Mouse (Mus musculus): Measurements from ENCODE around the gene Sesn1. TPM values are rescaled to one million over a fixed set of nuclear protein-coding genes. Genes with fewer than 3 reads are reported as not detected.
A peak's percentile ranks its signal among the peaks of the same experiment; 100 is the strongest.

Sesn1 gene
- 20.7 and 55.4 TPM in 2 replicates for polyA plus RNA-seq (2012; rRNA removed)

GRCm38 (mm10) chr10:41809771-41810563, at the start of gene Sesn1, which contains the start of gene Cep57l1:
Sesn1 (plus strand) TSS chr10:41809935.
Cep57l1 (minus strand) TSS chr10:41809871.
- WGBS: under 1% methylated on average over 69 of the region's 69 CpGs

GRCm38 (mm10) chr10:41760866-41761265, 48.9 kb upstream of the Sesn1 start:
- no peaks in the 10 kb centered on the region for H3K36me3 ChIP-seq (ENCODE audit: control insufficient read depth, insufficient read depth, low read length)
- no peak overlapping the region for H3K27ac ChIP-seq (ENCODE audit: insufficient read depth, low read depth, low read length)
- no peak for TF ChIP-seq CTCF (IDR thresholded peaks at IDR 0.05; ENCODE audit: extremely low read depth, insufficient read length, insufficient replicate concordance, low read depth, low read length)
- TF ChIP-seq POLR2A (IDR thresholded peaks at IDR 0.05; ENCODE audit: low read depth, low read length): no peak
- no peaks in the 10 kb centered on the region for H3K4me1 ChIP-seq (ENCODE audit: control insufficient read depth, insufficient read depth, insufficient read length, low read length)
- no peak overlapping the region for H3K4me3 ChIP-seq (ENCODE audit: low read depth, low read length)
- WGBS: 85% methylated on average over 3 of the region's 3 CpGs
- H3K27me3 ChIP-seq (ENCODE audit: control insufficient read depth, insufficient read depth, low read length): no peaks in the 10 kb centered on the region

More at GRCm38 (mm10) chr10:41809771-41810563, at the start of gene Sesn1, which contains the start of gene Cep57l1:
- peak within 1 kb of the TSS; percentile 95 for H3K27ac ChIP-seq (ENCODE audit: insufficient read depth, low read depth, low read length)
- peaks cover 8% of the 10 kb centered on the region; the same call in 1 of the 2 replicates for H3K4me1 ChIP-seq (ENCODE audit: control insufficient read depth, insufficient read depth, insufficient read length, low read length)
- H3K27me3 ChIP-seq (ENCODE audit: control insufficient read depth, insufficient read depth, low read length): no peaks in the 10 kb centered on the region
- H3K4me3 ChIP-seq (ENCODE audit: low read depth, low read length): peak within 1 kb of the TSS; percentile 80
- no peaks in the 10 kb centered on the region for H3K36me3 ChIP-seq (ENCODE audit: control insufficient read depth, insufficient read depth, low read length)
- TF ChIP-seq POLR2A (IDR thresholded peaks at IDR 0.05; ENCODE audit: low read depth, low read length) (peak; percentile 39; the same call in 1 of the 2 replicates), CTCF (IDR thresholded peaks at IDR 0.05; ENCODE audit: extremely low read depth, insufficient read length, insufficient replicate concordance, low read depth, low read length) (0 out of 2 replicates have a peak, but pooled peaks have one; percentile 2)

GRCm38 (mm10) chr10:41763741-41764385, 45.9 kb upstream of the Sesn1 start:
- H3K4me1 ChIP-seq (ENCODE audit: control insufficient read depth, insufficient read depth, insufficient read length, low read length): peaks cover 2% of the 10 kb centered on the region; the same call in 1 of the 2 replicates
- 79% methylated on average over 3 of the region's 3 CpGs for WGBS
- no peak overlapping the region for H3K4me3 ChIP-seq (ENCODE audit: low read depth, low read length)
- no peaks in the 10 kb centered on the region for H3K27me3 ChIP-seq (ENCODE audit: control insufficient read depth, insufficient read depth, low read length)
- no peak for TF ChIP-seq POLR2A (IDR thresholded peaks at IDR 0.05; ENCODE audit: low read depth, low read length)
- TF ChIP-seq CTCF (IDR thresholded peaks at IDR 0.05; ENCODE audit: extremely low read depth, insufficient read length, insufficient replicate concordance, low read depth, low read length): no peak
- H3K27ac ChIP-seq (ENCODE audit: insufficient read depth, low read depth, low read length): no peak overlapping the region
- no peaks in the 10 kb centered on the region for H3K36me3 ChIP-seq (ENCODE audit: control insufficient read depth, insufficient read depth, low read length)

- Histone ChIP-seq H3K27ac (ENCODE audit: insufficient read depth, low read depth, low read length) (no peak overlapping the region), H3K36me3 (ENCODE audit: control insufficient read depth, insufficient read depth, low read length) (no peaks in the 10 kb centered on the region), H3K27me3 (ENCODE audit: control insufficient read depth, insufficient read depth, low read length) (no peaks in the 10 kb centered on the region), H3K4me3 (ENCODE audit: low read depth, low read length) (no peak overlapping the region), H3K4me1 (ENCODE audit: control insufficient read depth, insufficient read depth, insufficient read length, low read length) (peaks cover 2% of the 10 kb centered on the region; the same call in 1 of the 2 replicates)
- no peak for TF ChIP-seq POLR2A (IDR thresholded peaks at IDR 0.05; ENCODE audit: low read depth, low read length)
- TF ChIP-seq CTCF (IDR thresholded peaks at IDR 0.05; ENCODE audit: extremely low read depth, insufficient read length, insufficient replicate concordance, low read depth, low read length): no peak
- 95% methylated on average over 4 of the region's 4 CpGs for WGBS
Measured at GRCm38 (mm10) chr10:41765586-41765985, 44.1 kb upstream of the Sesn1 start.

DNA sequence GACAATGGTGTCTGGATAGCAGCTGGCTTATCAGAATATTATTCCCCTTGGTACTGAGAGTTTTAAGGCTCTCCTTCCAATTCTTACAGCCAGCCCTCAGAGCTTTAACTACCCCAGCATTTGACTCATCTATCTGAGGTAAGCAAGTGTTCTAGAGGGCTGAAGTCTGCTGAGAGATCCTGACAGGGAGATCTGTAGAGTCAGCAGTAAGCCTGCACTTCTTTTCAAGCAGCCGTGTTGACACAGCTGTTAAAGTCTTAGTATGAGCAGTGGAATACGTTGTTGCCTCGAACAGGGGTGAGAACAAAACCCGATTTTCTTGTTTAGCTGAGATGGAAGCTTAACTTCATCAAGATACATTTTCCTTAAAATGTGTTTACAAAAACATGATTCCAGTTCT, 43.5 kb upstream of the Sesn1 start:
- no peak overlapping the region for H3K27ac ChIP-seq (ENCODE audit: insufficient read depth, low read depth, low read length)
- 61% methylated on average over 4 of the region's 4 CpGs for WGBS
- no peaks in the 10 kb centered on the region for H3K27me3 ChIP-seq (ENCODE audit: control insufficient read depth, insufficient read depth, low read length)
- no peaks in the 10 kb centered on the region for H3K36me3 ChIP-seq (ENCODE audit: control insufficient read depth, insufficient read depth, low read length)
- H3K4me3 ChIP-seq (ENCODE audit: low read depth, low read length): no peak overlapping the region
- TF ChIP-seq CTCF (IDR thresholded peaks at IDR 0.05; ENCODE audit: extremely low read depth, insufficient read length, insufficient replicate concordance, low read depth, low read length): no peak
- no peak for TF ChIP-seq POLR2A (IDR thresholded peaks at IDR 0.05; ENCODE audit: low read depth, low read length)
- peaks cover 2% of the 10 kb centered on the region; the same call in 1 of the 2 replicates for H3K4me1 ChIP-seq (ENCODE audit: control insufficient read depth, insufficient read depth, insufficient read length, low read length)

- WGBS: 53% methylated on average over 6 of the region's 6 CpGs
- TF ChIP-seq POLR2A (IDR thresholded peaks at IDR 0.05; ENCODE audit: low read depth, low read length): no peak
- TF ChIP-seq CTCF (IDR thresholded peaks at IDR 0.05; ENCODE audit: extremely low read depth, insufficient read length, insufficient replicate concordance, low read depth, low read length): no peak
- no peaks in the 10 kb centered on the region for H3K27me3 ChIP-seq (ENCODE audit: control insufficient read depth, insufficient read depth, low read length)
- no peaks in the 10 kb centered on the region for H3K36me3 ChIP-seq (ENCODE audit: control insufficient read depth, insufficient read depth, low read length)
- H3K4me3 ChIP-seq (ENCODE audit: low read depth, low read length): peak overlapping the region; percentile 19; the same call in 1 of the 2 replicates
- H3K4me1 ChIP-seq (ENCODE audit: control insufficient read depth, insufficient read depth, insufficient read length, low read length): peaks cover 2% of the 10 kb centered on the region; the same call in 1 of the 2 replicates
- no peak overlapping the region for H3K27ac ChIP-seq (ENCODE audit: insufficient read depth, low read depth, low read length)
Measured at GRCm38 (mm10) chr10:41767254-41767653, 42.5 kb upstream of the Sesn1 start.

DNA sequence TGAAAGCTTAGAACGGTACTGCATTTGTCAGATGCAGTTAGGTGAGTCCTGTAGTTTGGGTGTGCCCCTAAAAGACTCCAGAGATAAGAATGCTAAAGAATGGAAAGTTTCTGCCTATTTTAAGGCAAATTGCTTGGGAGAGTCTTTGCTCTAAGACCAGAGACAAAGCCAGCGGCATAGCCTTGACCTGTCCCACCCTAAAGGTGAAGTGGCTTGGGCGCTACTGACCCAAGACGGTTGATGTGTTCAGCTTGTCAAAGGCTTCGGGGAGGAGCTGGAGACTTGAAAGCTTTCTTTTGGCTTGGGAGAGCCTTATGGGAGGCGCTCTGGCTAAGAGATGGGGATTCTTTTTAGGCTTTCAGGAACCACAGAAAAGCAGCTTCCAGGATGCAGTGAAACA, 17.4 kb upstream of the Sesn1 start:
- Histone ChIP-seq H3K27ac (ENCODE audit: insufficient read depth, low read depth, low read length) (no peak overlapping the region), H3K27me3 (ENCODE audit: control insufficient read depth, insufficient read depth, low read length) (no peaks in the 10 kb centered on the region), H3K4me1 (ENCODE audit: control insufficient read depth, insufficient read depth, insufficient read length, low read length) (no peaks in the 10 kb centered on the region), H3K4me3 (ENCODE audit: low read depth, low read length) (no peak overlapping the region), H3K36me3 (ENCODE audit: control insufficient read depth, insufficient read depth, low read length) (0 out of 2 replicates have a peak, but pooled peaks cover 2% of the 10 kb centered on the region)
- no peak for TF ChIP-seq CTCF (IDR thresholded peaks at IDR 0.05; ENCODE audit: extremely low read depth, insufficient read length, insufficient replicate concordance, low read depth, low read length)
- WGBS: 98% methylated on average over 6 of the region's 6 CpGs

Data from small intestine, adult 2 months (tissue).